Mouse (Mus musculus) right cerebral cortex, postnatal 10 days (tissue): ENCODE measurements around the gene Pafah1b2.

Experiments
- DNase-seq, 2 experiments: peaks; one replicate each; pipeline ENCODE4 v3.0.0; 2021; ENCODE audit warnings: low spot score in 2 of 2

The Pafah1b2 gene

DNA sequence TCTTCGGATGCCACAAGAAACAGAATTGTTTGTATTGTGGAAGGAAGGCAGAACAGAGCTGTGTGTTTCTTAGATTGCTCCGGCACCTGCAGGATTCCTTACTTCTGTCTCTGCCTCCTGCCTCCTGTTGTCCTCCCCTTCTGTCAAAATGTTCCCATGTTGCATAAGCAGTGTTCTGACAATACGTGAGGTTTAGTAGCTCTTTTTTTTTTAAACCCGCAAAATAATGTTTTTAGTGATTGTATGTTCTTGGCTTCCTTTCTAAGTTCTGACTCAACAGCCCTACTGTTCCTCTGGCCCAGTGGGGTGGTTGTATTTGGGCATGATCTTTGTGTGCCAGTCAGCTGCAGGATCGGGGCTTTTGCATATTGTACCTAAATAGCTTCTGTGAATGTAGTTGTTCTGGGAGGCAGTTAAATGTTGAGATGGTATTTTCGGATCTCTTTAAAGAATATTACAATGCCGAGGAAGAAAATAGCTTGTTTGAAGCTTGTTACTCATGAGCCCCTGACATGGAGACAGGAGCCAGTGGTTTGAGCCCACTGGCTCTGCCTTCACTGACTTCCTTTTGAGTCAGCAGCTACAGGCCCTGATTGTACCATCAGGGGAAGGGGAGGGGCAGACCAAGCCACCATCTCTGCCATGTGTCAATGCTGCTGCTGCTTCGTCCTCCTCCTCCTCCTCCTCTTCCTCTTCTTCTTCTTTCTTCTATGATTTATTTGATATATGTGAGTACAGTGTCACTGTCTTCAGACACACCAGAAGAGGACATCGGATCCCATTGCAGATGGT, 13.8 kb upstream of the Pafah1b2 start:
- no peak for DNase-seq

DNA sequence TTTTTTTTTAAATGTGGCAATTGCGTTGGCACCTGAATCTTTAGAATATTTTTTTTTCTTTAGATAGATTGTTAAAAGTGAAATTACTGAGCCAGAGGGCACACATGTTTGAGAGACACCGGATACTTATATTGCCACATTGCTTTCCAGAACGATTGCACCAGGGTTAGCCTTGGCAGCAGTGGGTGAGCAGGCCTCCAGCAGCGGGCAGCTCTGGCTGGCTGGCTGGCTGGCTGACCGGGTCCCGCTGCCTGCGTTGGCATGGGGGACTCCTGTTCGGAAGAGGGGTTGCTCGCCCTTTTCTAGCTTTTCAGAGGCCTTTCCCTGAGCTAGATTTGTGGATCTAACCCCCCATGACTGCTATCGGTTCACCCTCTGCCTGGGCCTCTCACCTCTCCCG, 11.1 kb upstream of the Pafah1b2 start:
- DNase-seq: no peak

DNA sequence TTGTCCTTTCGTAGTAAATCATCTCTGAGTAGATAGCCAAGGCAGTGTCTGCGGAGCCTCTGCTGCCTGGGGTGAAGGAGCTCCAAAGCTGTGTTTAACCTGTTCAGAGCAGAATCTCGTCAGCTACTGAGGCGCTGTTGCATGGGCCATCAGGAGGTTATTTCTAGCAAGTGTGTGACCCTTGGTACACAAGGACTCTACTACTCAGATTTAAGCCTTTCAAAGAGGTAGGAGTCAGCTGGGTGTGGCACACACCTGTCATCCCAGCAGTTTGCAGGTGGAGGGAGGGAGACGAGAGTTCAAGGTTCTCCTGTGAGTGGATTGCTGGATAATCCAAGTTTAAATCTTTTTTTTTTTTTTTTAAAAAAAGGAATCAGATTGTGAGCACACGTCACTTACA, 7.5 kb upstream of the Pafah1b2 start:
- DNase-seq: no peak

DNA sequence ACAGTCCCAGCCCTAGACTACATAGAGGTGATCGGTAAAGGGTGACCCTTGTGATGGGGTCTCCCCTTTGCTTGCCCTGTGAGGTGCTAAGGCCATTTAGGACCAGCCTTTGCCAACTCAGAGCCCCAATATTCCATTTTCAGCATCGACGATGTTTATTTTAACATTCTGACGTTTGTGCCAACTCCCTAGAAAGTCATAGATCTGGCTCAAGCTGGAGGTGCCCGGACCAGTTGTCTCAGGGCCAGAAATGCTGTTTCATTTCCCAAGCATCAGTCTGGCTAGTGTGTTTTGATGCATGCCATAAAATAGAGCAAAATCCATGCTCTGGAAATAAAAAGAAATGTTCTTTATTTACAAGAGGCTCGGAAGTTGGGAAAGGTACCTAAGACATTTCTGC, 5.8 kb upstream of the Pafah1b2 start:
- DNase-seq: no peak

DNA sequence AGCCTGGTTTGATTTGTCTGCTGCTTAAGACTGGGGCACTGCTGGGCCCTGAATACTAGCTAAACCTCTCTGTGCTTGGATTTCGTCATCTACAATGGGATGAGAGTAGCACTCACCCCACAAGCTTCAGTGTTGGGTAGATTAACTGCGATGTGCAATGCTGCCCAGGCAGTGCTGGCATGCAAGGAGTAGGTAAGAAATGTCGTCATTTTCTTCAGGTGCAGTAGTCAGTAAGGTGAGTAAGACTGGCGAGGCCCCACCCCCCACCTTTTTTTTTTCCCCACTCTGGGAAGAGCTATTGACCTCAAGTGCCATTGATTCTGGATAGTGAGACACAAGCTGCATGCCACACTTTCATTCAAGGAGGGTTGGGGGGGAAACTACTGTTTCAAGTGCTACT, 3.9 kb upstream of the Pafah1b2 start:
- DNase-seq: no peak

DNA sequence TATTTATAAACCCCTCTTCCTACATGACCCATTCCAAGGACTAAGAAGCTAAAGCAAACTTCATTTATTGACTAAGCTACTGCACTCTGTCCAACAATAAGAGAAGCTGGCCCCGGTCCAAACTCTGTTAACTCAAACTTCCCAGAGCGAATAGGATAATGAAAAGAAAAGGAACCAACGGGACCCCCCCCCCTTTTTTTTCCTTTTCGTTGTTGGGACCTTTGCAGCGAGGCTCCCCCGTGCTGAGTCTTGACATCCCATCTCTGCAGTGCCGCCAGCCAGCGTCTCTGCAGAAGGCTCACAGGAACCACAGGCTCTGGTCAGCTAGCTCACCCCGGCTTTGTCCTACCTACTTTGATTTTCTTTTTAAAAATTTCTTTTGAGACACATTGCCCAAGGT, 3.3 kb upstream of the Pafah1b2 start:
- peak; percentile 58 to 60 for DNase-seq

DNA sequence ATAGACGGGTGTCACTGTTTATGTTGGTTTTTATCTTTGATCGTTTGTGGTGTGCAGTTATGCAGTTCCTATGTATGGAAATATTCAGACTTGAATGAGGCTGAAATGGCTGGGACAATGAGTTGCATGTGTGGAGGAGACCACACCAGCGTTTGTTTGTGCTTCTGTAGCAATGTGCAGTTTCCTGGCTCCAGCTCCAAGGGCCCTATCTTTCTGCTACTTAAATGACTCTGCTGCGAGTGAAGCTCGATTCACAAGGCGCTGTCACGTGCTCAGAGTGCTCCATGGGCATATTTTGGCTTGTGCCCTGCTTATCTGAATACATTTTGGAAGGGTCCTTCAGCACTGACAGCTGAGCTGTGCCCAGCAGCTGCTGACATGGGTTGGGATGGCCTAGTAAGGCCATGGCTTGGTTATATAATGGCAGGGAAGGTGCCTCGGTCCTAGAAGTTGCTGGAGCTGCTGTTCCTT, 2.6 kb upstream of the Pafah1b2 start:
- peak in 1 of 2 experiments; percentile 45 for DNase-seq

DNA sequence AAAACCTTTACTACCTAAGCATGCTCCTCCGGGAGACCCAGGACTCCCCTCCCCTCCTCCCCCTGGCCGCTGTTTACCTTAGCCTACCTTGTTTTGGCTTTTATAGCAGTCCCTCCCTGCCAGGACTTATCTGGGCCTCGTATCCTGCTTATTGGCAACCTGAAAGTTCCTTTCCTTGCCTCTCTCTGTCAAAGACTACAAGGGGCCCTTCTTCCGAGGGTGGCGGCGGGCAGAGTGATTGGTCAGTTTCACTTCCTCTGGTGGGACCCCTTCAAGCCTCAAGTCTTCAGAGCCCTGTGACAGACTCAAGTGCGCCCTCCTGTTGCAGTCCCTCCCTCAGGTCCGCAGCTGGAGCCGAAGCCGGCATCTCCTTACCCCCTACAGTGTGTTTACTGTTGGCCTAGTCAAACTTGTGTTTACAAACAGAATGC, 1.8 kb upstream of the Pafah1b2 start:
- DNase-seq: peak; percentile 75 to 79

DNA sequence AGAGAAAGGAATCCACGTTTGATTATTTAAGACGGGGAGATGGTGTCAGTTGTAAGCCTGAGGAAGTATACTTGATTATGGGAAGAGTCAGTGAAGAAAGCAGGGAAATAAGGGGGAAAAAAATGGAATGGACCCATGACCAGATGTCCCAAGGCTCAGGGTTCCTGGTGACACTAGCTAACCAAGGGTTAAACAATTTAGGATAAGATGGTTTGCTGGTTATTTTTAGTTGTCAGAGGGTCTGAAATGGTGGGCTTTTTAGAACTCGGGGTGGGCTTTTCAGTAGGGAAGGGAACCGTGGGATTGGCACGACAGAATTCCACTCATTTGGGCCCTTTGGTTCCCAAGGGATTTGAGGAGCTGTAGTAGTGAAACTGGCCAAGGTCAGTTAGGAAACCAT, 1.1 kb upstream of the Pafah1b2 start:
- DNase-seq: no peak

DNA sequence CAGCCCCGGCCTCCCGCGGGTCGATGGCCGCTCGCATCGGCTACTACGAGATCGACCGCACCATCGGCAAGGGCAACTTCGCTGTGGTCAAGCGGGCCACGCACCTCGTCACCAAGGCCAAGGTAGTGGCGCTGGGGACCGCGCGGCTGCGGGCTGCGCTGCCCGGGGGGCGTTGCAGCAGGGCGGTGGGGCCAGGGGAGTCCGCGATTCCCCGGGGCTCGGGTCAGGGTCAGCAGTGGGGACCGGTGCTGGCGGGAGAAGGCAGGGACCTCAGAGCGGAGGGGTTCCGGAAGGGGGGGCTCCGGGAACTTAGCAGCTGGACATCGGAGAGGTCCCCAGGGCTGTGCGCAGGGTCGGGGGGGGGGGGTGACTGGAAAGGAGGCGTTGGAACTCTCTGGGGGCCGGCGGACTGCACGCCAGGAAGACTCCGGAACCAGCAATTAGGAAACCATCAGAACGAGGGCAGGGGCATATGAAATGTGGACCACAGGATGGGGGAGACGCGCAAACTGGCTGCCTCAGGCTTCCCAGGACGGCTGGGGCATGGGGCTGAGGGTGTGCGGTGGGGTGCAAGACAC, 608 bp upstream of the Pafah1b2 start:
- DNase-seq: peak; percentile 46 to 49

DNA sequence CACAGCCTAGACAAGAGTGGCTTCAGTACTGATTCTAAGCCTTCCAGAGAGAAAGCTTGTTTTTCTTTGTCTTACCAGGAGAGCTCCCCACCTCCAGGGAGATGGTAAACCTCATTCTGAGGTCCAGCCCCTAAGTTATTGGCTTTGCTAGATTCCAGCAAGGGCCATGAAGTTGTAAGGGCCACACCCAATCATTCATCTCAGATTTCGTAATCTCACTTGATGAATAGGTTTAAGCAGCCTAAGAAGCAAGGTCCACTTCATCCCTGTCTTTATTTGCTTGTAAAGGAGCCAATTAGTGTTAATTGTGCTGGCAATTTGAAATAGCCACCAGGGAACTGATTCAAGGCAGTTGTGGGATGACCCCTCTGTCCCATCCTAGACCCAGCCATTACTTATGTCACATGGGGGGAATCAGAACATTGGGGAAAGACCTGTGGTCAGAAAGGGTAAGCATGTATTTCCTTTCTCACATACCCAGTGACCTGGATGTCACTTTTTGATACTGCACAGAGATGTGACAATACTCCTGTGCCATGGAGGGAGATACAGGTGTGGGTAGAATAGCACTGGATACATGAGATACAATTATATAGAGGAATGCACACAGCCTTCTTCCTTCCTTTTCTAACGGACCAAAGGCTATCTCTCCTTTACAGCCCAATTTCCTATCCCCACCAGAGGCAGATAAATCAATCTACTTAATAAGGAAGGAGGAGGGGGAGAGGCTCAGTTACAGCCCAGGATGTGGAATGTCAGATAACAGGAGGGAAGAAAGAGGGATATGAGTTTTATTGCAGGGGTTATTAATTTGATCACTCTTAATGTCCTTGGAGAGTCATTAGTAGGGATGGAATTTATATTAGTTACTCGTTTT, 1.2 kb downstream of the Pafah1b2 start:
- no peak for DNase-seq

DNA sequence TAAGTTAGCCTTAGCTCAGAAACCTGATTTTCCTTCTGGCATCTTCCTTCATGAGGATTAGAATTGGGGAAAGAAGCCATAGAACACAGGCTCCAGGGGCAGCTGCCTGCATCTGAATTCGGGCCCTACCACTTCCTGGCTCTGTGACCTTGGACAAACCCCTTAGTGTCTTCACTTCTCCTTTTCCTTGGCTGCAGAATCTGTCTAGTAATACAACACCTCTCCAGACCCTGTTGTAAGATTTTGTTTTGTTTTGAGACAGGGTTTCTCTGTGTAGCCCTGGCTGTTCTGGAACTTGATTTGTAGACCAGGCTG, 2.9 kb downstream of the Pafah1b2 start:
- no peak for DNase-seq

DNA sequence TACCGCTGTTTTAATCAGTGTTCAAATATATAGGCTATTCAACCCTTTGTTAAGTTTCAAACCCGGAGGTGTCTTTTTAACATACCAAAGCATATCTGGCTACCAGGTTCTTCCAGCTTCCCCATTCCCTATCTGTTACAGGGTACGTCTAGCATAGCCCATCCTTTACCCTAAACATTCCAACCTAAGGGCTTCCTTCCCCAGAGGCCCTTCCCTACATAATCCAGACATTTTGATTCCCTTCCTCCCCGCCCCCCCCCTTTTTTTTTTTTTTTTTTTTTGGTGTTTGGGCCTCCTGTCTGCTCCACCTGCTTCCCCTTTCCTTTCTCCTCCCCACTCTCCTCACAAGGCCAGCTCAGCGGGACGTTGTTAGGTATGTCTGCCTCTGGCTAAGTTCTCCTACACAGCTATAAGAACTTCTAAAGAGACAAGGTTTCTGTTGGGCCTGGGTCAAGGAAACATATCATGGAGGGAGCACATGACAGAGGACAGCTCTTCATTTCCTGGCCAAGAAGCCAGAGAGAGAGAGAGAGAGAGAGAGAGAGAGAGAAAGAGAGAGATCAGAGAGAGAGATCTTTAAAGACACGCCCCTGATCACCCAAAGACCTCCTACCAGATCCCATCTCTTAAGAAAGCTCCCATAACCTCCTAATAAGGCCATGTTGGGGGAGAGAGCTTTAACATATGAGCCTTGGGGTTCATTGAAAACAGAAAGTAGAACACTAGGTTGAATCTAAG, 3.4 kb downstream of the Pafah1b2 start:
- no peak for DNase-seq

DNA sequence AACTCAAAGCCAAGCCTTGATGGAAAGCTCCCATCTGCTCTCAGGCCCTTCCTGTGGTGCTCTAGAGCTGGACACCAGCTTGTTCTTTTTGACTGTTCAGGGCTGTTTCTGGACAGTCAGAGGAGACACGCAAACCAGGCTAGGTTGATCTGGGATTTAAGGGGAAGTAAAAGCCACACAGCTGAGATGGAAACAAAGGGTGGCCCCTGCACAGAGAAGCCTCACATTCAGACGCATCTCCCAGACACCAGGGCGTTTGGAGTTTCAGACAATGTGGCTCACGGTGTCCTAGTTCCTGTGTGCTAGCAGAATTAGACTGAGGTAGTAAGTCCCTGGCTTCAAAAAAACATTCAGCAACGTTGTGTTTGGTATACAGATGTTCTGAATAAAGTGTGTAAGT, 6.3 kb downstream of the Pafah1b2 start:
- DNase-seq: no peak

DNA sequence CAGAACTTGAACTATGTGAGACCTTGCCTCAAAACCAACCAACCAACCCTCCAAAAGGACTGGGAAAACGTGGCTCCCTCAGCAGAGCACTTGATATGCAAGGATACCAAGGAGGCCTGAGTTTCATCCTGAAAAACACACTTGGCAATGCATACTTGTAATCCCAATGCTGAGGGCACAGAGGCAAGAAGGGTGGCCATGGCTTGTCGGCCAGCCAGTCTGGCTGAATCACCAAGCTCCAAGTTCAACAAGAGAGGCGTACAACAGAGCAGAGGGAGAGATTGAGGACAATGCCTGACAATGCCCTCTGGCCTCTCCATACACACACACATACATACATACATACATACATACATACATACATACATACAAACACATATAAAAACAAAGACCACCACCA, 8.0 kb downstream of the Pafah1b2 start:
- DNase-seq: no peak

DNA sequence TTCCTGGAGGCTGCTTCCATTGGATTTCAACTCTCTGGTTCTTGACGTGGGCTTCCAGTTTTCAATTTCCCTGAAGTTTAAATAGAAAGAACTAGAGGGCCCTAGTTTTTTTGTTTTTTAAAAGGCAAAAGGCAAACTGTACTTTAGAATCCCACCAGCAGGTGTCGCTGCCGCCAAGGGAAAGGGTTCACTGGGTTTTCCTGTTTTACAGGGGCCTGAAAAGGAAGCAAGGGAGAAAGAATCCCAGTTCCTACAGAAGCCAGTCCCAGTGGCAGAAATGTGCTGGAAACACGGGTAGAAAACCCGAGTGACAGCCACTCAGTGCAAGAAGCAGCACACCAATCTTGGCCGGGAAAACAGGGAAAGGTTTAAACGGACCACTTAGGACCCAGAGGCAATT, 8.8 kb downstream of the Pafah1b2 start:
- peak; percentile 74 to 90 for DNase-seq

DNA sequence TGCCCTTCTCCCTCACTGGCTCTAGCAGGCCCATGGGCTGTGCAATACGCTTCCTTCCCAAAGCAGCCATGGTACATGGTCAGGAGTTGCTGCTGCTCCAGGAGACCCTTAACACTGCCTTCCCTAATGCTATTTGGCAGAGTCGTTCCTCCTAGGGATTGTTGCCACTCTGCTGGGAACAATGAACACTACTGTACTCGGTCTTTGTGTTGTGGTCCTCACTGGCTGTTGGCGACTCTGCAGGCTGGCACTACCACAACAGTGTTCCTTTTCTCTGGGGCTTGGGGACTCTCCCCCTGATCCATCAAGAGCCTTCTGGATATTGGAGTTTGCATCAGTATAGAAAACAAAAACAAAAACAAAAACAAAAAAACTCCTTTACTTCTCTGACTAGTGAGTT, 13.5 kb downstream of the Pafah1b2 start:
- no peak for DNase-seq

DNA sequence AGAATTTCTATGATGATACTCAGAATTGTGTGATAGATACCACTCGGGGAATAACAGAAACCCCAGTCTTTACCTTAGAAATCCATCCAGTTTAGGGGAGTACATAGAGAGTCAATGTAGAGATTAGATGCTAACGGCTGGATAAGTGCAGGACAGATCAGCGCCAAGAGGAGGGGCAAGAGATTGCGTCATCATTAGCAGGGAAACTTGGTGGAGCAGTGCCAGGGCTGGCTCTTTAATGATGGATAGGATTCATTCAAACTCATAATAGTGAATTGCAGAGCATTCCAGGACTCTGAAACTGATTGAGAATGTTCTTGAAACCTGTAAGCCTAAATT, 27.3 kb downstream of the Pafah1b2 start:
- peak; percentile 70 to 73 for DNase-seq

DNA sequence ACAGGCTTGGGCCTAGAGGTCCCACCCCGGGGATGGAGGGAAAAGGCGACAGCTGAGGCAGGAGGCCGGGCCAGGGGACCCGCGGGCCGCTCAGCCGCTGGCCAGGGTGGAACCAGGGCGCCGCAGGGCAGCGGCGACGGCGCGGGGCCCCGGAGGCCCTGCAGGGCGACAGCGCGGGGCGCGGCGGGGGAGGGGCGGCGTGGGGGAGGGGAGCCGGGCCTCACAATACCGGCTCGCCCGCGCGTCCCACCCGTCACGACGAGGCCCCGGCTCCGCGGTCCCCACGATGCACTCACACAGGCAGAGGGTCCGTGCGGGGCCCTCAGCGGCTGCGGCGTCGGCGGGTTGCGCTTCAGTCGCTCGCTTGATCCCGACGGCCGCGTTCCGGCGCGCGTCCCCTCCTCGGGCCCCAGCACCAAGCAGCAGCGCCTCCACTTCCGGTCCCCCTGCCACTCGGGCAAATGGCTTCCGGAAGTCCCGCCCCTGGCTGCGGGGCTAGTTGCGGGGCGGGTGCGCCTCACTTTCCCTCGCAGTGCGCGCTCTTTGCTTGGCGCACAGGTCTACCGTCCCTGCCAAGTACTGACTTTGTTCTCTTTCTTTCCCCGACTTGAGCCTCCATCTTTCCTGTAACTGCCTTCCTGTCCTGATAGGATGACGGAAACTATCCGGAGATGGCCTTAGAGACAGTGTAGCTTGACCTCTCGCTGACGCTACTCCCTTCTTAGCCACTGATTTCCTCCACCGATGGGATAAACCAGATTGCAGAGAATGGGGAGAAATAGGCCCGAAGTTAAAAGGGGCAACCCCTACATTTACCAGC, 27.9 kb downstream of the Pafah1b2 start:
- DNase-seq: peak; percentile 94 to 95

DNA sequence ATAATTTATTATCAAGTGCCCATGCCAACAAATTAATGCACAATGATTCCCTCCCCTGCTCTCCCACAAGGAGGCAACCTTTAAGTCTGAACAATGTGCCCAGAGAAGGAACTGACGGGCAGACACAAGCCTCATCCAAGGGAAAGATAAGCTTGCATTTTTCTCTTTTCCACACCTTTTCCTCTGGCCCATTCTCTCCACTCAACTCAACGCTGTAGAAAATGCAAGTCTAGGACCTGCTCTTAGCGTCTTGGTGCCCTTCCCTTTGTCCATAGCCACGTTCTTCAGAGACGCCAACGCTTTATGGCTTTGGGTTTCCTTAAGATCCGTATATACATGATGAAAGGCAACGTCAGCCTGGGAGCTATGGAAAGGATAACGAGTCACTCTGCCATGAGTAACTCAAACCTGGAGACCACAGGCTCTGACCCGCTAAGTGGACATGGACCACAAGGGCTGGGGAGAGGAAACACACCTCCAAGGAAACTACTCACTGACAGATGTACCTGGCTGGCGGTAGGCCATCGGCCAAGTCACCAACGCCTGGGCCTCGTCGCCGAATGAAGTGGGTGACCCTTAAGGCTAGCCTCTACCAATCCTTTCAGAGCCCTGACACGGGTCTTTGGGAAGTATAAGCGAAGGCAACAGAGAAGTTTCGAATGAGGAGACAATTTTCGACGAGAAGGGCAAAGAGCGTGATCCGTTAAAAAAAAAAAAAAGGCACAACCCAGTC, 28.6 kb downstream of the Pafah1b2 start:
- peak; percentile 54 to 66 for DNase-seq

DNA sequence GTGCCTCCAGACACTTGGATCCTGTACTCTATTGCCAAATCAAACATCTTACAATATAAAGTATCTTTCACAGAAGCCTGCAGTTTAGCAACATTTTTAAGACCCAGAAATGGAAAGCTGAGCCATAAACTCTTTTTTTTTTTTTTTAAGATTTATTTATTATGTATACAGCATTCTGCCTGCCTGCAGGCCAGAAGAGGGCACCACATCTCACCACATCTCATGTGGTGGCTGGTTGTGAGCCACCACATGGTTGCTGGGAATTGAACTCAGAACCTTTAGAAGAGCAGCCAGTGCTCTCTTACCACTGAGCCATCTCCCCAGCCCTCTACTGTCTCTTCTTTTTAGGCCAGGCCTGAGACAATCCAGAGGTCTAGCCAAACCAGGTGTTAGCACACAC, 31.2 kb downstream of the Pafah1b2 start:
- no peak for DNase-seq
